Mouse (Mus musculus): Measurements from ENCODE around the gene Gprc5c.

Gprc5c gene

GRCm38 (mm10) chr11:114914978-114915377, 64.0 kb downstream of the Gprc5c start:
- no peak for DNase-seq

GRCm38 (mm10) chr11:114917120-114917519, 66.2 kb downstream of the Gprc5c start:
- DNase-seq = no peak
